Mouse (Mus musculus) liver, embryonic 13.5 days (tissue): ENCODE measurements around the gene Dhx38. TPM values are rescaled to one million over a fixed set of nuclear protein-coding genes. Genes with fewer than 3 reads are reported as not detected.

ENCODE experiments used
- ATAC-seq: fragments of 200-750 bp; cut with Nextera tagmentation; 2 replicates; pipeline ENCODE4 v1.8.0; 2017; ENCODE audit warnings: low read depth, mild to moderate bottlenecking, moderate number of reproducible peaks, moderate library complexity
- DNase-seq: peaks from one replicate; pipeline ENCODE4 v3.0.0; 2022
- H3K27ac ChIP-seq: fragments of 300-500 bp; sonication (generic); 2 replicates; pipeline ENCODE4 v1.5.1; 2015; ENCODE audit warnings: moderate library complexity, mild to moderate bottlenecking, inconsistent platforms
- H3K27me3 ChIP-seq: fragments of 300-500 bp; sonication (generic); 2 replicates; pipeline ENCODE4 v1.6.1; 2015; ENCODE audit warnings: mild to moderate bottlenecking, inconsistent platforms
- H3K36me3 ChIP-seq: fragments of 300-500 bp; sonication (generic); 2 replicates; pipeline ENCODE4 v1.6.1; 2015; ENCODE audit warnings: mild to moderate bottlenecking, inconsistent platforms
- H3K4me1 ChIP-seq: fragments of 300-500 bp; sonication (generic); replicated peaks from 2 replicates; pipeline ENCODE4 v1.6.1; 2015; ENCODE audit warnings: inconsistent platforms
- H3K4me2 ChIP-seq: fragments of 300-500 bp; sonication (generic); 2 replicates; pipeline ENCODE4 v1.6.1; 2015; ENCODE audit warnings: inconsistent platforms, mild to moderate bottlenecking, moderate library complexity
- H3K4me3 ChIP-seq: fragments of 300-500 bp; sonication (generic); replicated peaks from 2 replicates; pipeline ENCODE4 v1.5.1; 2015; ENCODE audit warnings: mild to moderate bottlenecking, inconsistent platforms
- H3K9ac ChIP-seq: fragments of 300-500 bp; sonication (generic); 2 replicates; pipeline ENCODE4 v1.6.1; 2015; ENCODE audit warnings: mild to moderate bottlenecking, inconsistent platforms
- H3K9me3 ChIP-seq: fragments of 300-500 bp; sonication (generic); replicated peaks from 2 replicates; pipeline ENCODE4 v1.6.1; 2016; ENCODE audit warnings: inconsistent platforms
- WGBS: fragments of 180-500 bp; shearing (Covaris S2); methylation state at CpG from one replicate; pipeline ENCODE4 v1.1.7; 2015; ENCODE audit not compliant: insufficient replicate concordance; 5-methylcytosine and 5-hydroxymethylcytosine counted together
- polyA plus RNA-seq: library from polyadenylated mRNA; unstranded; fragments of >200 nt; fragmentation: Nextera tagmentation; extraction: Ambion mirVana; gene quantifications from 2 replicates; pipeline ENCODE4 v1.2.1, GENCODE M21; 2015

Dhx38 gene
- polyA plus RNA-seq, 1 experiment from 2014 or later = 12.5 TPM

DNA sequence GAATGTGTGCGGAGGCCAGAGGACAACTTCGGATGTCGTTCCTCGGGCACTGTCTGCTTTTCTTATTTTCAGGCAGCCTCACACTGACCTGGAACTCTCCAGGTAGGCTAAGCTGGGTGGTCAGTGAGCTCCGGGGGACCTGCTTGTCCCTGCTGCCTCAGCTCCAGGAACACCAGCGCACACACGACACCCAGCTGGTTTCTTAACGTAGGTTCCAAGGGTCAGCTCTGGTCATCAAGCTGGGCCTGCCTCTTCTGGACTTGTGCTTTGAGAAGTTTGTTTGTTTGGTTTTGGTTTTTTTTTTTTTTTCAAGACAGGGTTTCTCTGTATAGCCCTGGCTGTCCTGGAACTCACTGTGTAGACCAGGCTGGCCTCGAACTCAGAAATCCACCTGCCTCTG is 25.2 kb upstream of the Dhx38 start:
- Histone ChIP-seq H3K9me3 (no peaks in the 10 kb centered on the region), H3K27ac (no peak overlapping the region), H3K4me1 (0 out of 2 replicates have a peak, but pooled peaks cover 4% of the 10 kb centered on the region), H3K27me3 (no peaks in the 10 kb centered on the region), H3K4me2 (no peak overlapping the region), H3K4me3 (no peak overlapping the region), H3K9ac (no peak overlapping the region), H3K36me3 (peaks cover 38% of the 10 kb centered on the region)
- WGBS = 83% methylated on average over 9 of the region's 9 CpGs
- ATAC-seq (no peak), DNase-seq (no peak)

DNA sequence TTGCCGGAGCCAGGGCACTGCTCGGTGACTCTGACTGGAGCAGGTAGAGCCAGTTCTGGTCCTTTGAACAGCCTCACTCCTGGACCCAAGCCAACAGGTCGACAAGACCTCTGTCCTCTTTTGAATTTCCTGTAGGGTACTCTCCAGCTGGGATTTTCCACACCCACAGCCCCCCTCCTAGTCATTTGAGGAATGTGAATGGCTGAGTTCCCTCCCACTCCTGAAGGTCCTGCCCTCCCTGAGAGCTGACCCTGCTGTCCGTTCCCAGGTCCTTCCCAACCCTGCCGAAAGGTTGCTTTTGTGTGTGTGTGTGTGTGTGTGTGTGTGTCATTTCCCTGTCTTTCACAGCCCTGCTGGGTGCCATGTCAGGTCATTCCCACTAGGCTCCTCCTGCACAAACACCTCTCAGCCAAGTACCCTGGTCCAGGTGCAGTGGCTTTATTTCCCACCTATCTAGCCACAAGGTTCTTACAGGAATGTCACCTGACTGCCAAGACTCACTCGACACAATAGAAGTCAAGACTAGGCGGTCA is 21.4 kb upstream of the Dhx38 start:
- H3K27me3 ChIP-seq = no peaks in the 10 kb centered on the region
- H3K4me1 ChIP-seq = 0 out of 2 replicates have a peak, but pooled peaks cover 4% of the 10 kb centered on the region
- no peak for DNase-seq
- ATAC-seq = peak; percentile 61
- H3K9ac ChIP-seq = no peak overlapping the region
- no peak overlapping the region for H3K27ac ChIP-seq
- no peak overlapping the region for H3K4me3 ChIP-seq
- H3K9me3 ChIP-seq = no peaks in the 10 kb centered on the region
- no peak overlapping the region for H3K4me2 ChIP-seq
- peaks cover 5% of the 10 kb centered on the region for H3K36me3 ChIP-seq
- WGBS = 53% methylated on average over 7 of the region's 7 CpGs

DNA sequence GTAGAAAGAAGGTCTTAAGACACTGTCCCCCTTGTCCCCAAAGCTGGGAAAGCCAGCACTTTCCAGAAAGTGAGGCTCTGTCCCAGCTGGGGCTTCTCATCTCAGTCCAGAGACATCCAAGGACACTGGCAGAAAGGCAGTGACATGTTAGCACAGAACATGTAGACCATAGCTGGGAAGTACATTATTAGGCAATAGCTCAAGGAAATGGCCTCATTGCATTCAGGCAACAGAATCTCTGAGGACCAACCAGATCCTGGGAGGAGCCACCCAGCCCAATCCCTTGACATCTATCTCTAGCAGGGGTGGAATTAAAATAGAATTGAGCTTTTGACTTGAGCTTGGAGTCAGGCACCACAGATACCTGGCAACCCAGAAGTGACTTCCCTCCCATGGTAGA is 20.0 kb upstream of the Dhx38 start:
- no peak for DNase-seq
- no peak overlapping the region for H3K9ac ChIP-seq
- H3K4me2 ChIP-seq = no peak overlapping the region
- no peak overlapping the region for H3K27ac ChIP-seq
- H3K9me3 ChIP-seq = no peaks in the 10 kb centered on the region
- 0 out of 2 replicates have a peak, but pooled peaks cover 3% of the 10 kb centered on the region for H3K4me1 ChIP-seq
- no peaks in the 10 kb centered on the region for H3K36me3 ChIP-seq
- H3K4me3 ChIP-seq = no peak overlapping the region
- no peaks in the 10 kb centered on the region for H3K27me3 ChIP-seq
- no peak for ATAC-seq

DNA sequence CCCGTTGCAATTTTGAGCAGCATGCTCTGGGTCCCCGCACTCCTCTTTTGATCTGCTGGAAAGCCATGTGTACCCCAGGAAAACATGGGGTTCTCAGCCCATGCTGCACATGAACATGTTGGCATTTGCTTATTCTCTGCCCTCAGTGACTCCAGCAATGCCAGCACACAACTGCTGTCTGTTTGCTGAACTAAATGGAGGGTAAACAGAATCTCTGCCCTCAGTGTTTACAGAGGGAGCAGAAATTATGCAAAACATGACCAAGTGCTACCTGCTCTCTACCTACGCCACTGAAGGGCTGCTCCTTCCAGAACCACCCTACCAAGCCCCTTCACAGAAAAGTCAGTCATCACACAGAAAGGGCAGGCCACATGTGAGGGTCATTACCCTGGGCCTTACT is 19.2 kb upstream of the Dhx38 start:
- H3K27me3 ChIP-seq = no peaks in the 10 kb centered on the region
- ATAC-seq (peak; percentile 26; the same call in 1 of the 2 replicates), DNase-seq (no peak)
- H3K36me3 ChIP-seq = no peaks in the 10 kb centered on the region
- 0 out of 2 replicates have a peak, but pooled peaks cover 3% of the 10 kb centered on the region for H3K4me1 ChIP-seq
- H3K9me3 ChIP-seq = no peaks in the 10 kb centered on the region
- no peak overlapping the region for H3K4me2 ChIP-seq
- H3K27ac ChIP-seq = peak overlapping the region; percentile 39; the same call in 1 of the 2 replicates
- no peak overlapping the region for H3K4me3 ChIP-seq
- 48% methylated on average over 3 of the region's 3 CpGs for WGBS
- H3K9ac ChIP-seq = no peak overlapping the region

DNA sequence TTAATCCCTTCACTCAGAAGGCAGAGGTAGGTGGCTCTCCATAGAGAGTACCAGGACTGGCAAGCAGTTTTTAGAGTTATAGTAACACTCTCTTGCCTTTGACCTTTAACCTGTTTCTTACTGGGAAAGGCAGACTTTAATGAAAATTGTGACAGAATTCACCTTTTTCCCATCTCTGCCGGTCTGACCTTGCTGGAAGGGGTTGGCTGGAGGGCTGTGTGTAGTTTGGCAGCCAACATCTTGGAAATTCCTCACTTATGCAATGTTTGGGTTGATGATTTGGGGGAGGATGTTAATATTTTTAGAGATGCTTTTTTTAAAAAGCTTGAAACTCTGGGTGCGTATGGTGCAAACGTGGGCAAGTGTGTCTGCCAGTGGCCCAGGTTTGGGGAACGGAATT is 18.6 kb upstream of the Dhx38 start:
- Histone ChIP-seq H3K27ac (no peak overlapping the region), H3K4me1 (0 out of 2 replicates have a peak, but pooled peaks cover 3% of the 10 kb centered on the region), H3K36me3 (no peaks in the 10 kb centered on the region), H3K4me3 (no peak overlapping the region), H3K27me3 (no peaks in the 10 kb centered on the region), H3K9ac (no peak overlapping the region), H3K9me3 (no peaks in the 10 kb centered on the region), H3K4me2 (no peak overlapping the region)
- no peak for ATAC-seq
- no peak for DNase-seq
- WGBS = 64% methylated on average over 4 of the region's 4 CpGs

DNA sequence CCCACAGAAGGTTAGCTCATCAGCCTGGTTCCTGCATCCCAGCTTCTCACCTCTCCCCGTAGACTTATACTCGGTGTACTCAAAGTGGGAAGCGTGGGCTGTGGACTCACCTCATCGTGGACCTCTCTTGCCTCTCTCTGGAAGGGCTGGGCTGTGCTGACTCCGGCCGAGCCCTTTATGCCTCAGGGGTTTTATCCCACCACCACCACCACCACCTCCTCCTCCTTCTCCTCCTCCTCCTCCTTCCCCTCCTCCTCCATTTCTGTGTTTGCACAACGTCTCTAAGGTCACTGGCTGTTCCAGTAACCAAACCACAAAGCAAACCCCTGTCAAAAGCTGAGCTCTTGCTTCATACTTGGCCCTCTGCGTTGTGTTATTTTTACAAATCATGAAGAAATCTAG is 13.2 kb upstream of the Dhx38 start, which contains the start of gene Hp:
Gene Hp (minus strand): TSS at position 273 of the 402 bp plus-strand sequence.
- Histone ChIP-seq H3K27me3 (no peaks in the 10 kb centered on the region), H3K27ac (no peak within 1 kb of the TSS), H3K4me1 (no peaks in the 10 kb centered on the region), H3K36me3 (no peaks in the 10 kb centered on the region), H3K9ac (no peak within 1 kb of the TSS), H3K4me2 (no peak within 1 kb of the TSS), H3K4me3 (no peak within 1 kb of the TSS), H3K9me3 (no peaks in the 10 kb centered on the region)
- DNase-seq (no peak), ATAC-seq (peak; percentile 49; the same call in 1 of the 2 replicates)
- 42% methylated on average over 8 of the region's 8 CpGs for WGBS

DNA sequence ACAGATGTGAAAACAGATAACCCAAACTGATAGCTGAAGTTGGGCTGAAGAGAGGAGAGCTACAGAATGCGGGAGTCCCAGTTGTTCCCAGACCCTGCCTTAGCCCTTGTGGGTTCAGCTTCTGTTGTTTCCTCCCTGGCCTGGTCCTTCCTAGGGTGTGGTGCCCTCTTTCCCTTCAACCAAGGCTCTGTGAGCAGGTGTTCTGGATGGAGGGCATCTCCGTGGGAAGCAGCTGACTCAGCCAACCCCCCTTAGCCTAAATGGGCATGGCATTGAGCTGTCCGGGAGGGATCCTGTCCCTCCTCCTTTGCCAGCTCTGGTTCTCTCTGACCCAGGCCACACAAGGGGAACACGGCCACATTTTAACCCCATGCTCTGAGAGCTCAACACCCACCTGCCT is 10.7 kb upstream of the Dhx38 start:
- H3K27me3 ChIP-seq = no peaks in the 10 kb centered on the region
- H3K36me3 ChIP-seq = peaks cover 6% of the 10 kb centered on the region; the same call in 1 of the 2 replicates
- ATAC-seq = no peak
- no peaks in the 10 kb centered on the region for H3K4me1 ChIP-seq
- H3K4me2 ChIP-seq = no peak overlapping the region
- WGBS = 48% methylated on average over 4 of the region's 4 CpGs
- H3K9me3 ChIP-seq = no peaks in the 10 kb centered on the region
- no peak for DNase-seq
- H3K4me3 ChIP-seq = no peak overlapping the region
- no peak overlapping the region for H3K27ac ChIP-seq
- H3K9ac ChIP-seq = no peak overlapping the region; the same call in 1 of the 2 replicates

DNA sequence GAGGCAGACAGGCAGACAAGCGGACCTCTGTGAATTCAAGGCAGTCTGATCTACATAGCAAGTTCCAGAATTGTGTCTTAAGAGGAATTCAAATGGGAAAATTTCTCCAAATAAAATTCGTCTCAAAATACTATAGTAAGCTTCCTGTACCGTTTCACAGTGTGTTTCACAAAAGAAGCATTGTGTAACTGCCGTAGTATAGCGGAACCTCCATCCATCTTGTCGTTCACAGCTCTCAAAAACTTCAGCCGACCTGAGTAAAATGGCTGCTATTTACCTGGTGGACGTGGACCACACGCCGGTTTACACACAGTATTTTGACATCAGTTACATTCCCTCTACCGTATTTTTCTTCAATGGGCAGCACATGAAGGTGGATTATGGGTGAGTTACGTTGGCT is 5.5 kb upstream of the Dhx38 start:
- no peaks in the 10 kb centered on the region for H3K27me3 ChIP-seq
- peaks cover 8% of the 10 kb centered on the region for H3K4me1 ChIP-seq
- no peak overlapping the region for H3K9ac ChIP-seq
- no peaks in the 10 kb centered on the region for H3K9me3 ChIP-seq
- peaks cover 16% of the 10 kb centered on the region for H3K36me3 ChIP-seq
- H3K4me2 ChIP-seq = no peak overlapping the region
- ATAC-seq (no peak), DNase-seq (no peak)
- WGBS = 82% methylated on average over 12 of the region's 12 CpGs
- H3K4me3 ChIP-seq = no peak overlapping the region
- H3K27ac ChIP-seq = no peak overlapping the region

DNA sequence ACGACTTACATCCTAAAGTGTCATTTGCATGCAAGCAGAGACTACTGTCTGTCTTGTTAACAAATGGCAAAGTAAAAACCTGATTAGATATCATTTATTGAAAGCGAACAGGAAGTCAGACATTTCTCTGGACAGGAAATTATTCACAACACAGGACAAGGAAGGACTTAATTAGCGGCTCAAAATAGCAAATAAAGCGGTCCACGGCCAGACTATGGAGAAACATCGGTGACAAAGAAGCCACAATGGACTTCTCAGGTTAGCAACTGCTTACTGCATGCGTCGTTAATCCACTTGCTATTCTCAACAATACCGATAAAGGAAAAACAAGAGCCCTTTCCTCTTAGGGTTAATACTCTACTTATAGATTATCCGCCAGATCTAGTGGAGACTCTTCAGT is 895 bp downstream of the Dhx38 start:
- 3% methylated on average over 10 of the region's 10 CpGs for WGBS

DNA sequence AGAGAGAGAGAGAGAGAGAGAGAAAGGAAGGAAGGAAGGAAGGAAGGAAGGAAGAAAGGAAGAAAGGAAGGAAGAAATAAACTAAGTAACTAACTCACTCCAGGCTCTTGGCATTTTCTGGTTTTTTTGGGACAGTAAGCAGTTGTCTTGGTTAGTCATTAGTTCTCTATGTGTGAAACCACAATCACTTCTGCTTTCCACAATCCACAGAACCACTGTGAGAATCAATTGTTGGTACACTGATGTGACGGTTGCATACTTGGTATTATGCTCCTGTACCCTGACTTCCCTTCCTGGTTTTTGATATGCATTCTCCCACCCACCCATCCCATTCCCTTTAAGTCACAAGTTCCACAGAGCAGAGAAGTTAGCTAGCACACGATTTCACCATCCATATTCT is 1.8 kb downstream of the Dhx38 start:
- 33% methylated on average over 2 of the region's 2 CpGs for WGBS
- peak overlapping the region; percentile 97; the same call in 1 of the 2 replicates for H3K4me3 ChIP-seq
- no peak overlapping the region for H3K9ac ChIP-seq
- no peaks in the 10 kb centered on the region for H3K27me3 ChIP-seq
- H3K9me3 ChIP-seq = no peaks in the 10 kb centered on the region
- H3K4me2 ChIP-seq = peak overlapping the region; percentile 90
- H3K27ac ChIP-seq = no peak overlapping the region
- DNase-seq (no peak), ATAC-seq (no peak)
- H3K4me1 ChIP-seq = peaks cover 24% of the 10 kb centered on the region
- peaks cover 39% of the 10 kb centered on the region for H3K36me3 ChIP-seq

More for the DNA sequence above, 895 bp downstream of the Dhx38 start:
- H3K27ac ChIP-seq = peak overlapping the region; percentile 94
- ATAC-seq = no peak
- peak overlapping the region; percentile 94 for H3K9ac ChIP-seq
- no peaks in the 10 kb centered on the region for H3K9me3 ChIP-seq
- peak overlapping the region; percentile 97 for H3K4me3 ChIP-seq
- no peak for DNase-seq
- peaks cover 24% of the 10 kb centered on the region for H3K4me1 ChIP-seq
- no peaks in the 10 kb centered on the region for H3K27me3 ChIP-seq
- H3K36me3 ChIP-seq = peaks cover 33% of the 10 kb centered on the region
- H3K4me2 ChIP-seq = peak overlapping the region; percentile 90

DNA sequence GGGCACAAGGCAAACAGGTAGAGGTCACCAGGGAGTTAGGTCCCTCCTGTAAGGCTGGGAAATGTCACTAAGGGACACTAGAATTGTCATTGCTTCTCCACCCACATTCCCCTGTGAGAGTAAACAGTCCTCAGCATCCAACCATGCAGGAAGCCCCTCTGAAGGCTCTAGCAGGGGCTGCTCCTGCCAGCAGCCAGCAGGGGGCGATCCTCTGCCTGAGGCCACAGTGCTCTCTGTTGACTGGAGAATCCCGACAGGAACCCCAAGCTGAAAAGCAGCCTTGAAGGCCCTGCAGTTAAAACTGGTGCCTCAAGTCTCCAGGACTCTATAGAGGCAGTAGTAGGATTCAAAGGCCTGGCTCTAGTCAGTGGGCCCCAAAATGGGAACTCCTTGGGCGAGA is 14.0 kb downstream of the Dhx38 start:
- H3K9me3 ChIP-seq = no peaks in the 10 kb centered on the region
- H3K4me2 ChIP-seq = no peak overlapping the region
- H3K27ac ChIP-seq = no peak overlapping the region
- WGBS = 38% methylated on average over 3 of the region's 3 CpGs
- peaks cover 100% of the 10 kb centered on the region for H3K36me3 ChIP-seq
- DNase-seq (no peak), ATAC-seq (no peak)
- no peak overlapping the region for H3K4me3 ChIP-seq
- no peak overlapping the region for H3K9ac ChIP-seq
- H3K4me1 ChIP-seq = no peaks in the 10 kb centered on the region
- H3K27me3 ChIP-seq = no peaks in the 10 kb centered on the region

DNA sequence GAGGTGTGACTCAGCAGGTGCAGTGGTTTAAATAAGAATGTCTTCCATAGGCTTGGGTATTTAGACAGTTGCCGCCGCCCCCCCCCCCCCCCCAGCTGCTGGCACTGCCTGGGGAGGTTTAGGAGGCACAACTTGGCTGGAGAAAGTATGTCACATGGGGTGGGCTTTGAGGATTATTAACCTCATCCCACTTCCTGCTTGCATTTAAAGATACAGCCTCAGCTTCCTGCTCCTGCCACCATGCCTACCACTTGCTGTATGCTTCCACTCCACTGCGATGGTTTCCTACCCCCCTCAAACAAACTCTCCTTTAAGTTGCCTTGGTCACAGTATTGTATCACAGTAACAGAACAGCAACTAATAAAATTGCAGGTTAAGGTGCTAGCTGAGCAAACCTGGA is 21.6 kb downstream of the Dhx38 start:
- no peak for DNase-seq
- Histone ChIP-seq H3K4me3 (no peak overlapping the region), H3K9me3 (no peaks in the 10 kb centered on the region), H3K4me1 (no peaks in the 10 kb centered on the region), H3K9ac (no peak overlapping the region), H3K36me3 (peaks cover 27% of the 10 kb centered on the region), H3K4me2 (no peak overlapping the region), H3K27me3 (no peaks in the 10 kb centered on the region), H3K27ac (no peak overlapping the region)
- 15% methylated on average over 3 of the region's 3 CpGs for WGBS
- ATAC-seq = no peak
